Mouse (Mus musculus): ENCODE measurements around the gene Lgals12.

Lgals12 gene

DNA sequence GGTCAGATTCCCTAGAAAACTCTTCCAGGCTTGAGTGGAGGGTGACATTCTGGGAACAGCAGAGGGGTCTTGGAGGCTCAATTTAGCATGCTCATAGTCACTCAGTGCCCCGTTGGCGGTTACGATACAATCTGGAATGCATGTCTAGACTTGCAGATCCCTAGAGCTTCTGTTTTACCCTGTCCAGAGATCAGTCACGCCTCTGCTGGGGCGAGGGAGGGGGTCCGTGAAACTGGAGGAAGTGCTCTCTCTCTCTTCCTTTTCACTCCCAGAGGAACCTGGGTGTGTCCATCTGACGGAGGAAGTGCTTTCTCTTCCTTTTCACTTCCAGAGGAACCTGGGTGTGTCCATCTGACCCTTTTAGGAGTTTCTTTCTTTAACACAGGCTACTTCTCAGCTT is 23.9 kb downstream of the Lgals12 start:
- DNase-seq: peak; percentile 29

DNA sequence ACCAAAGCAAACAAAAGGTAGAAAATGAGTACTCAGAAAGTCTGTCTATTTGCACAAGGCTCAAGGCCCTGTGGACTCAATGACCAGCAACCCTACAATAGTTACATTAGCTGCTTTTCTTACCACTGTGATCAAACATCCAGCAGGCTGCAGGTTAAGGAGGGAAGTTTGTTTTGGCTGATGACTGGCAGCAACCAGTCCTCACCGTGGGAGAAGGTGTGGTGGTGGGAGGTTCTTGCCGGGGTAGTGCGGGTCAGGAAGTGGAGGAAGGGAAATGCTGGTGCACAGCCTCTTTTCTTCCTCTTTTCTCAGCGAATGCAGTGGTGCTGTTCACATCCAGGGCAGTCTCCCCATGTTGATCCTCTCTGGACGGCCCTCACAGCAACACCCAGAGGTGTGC is 26.0 kb downstream of the Lgals12 start:
- no peak for DNase-seq

DNA sequence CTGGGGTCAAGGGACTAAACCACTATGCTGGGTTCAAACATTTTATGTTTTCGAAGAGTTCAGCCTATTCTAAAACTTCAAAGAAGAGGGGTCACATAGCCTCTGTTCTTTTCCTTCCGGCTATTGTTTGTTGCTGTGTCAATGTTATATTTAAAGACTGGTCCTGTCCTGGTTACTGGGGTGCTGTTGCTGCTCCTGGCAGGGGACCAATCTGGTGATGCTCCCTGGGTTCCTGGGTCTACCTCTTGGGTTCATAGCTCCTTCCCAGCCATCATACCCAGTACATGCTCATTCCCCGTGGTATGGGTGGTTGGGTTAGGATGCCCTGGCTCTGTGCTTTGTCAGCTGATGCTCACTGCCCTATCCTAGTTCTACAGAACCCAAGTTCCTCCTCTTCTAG is 29.3 kb downstream of the Lgals12 start:
- DNase-seq: no peak

DNA sequence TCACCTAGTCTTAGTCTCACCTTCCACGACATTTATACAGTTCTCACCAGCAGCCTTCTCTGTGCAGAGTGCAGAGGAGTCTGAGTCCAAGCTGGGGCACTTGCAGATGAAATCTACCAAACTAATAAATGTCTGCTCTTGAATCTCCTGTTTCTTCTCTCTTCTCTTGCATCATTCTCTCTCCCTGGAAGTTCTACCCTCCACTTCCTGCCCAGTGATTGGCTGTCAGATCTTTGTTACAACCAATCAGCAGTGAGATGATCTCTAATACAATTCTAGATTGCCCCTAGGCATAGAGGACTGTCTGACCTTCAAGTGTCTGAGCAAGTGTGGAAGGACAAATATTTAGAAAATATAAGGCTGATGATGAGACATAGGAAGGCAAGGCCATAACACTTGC is 30.8 kb downstream of the Lgals12 start:
- DNase-seq: no peak

DNA sequence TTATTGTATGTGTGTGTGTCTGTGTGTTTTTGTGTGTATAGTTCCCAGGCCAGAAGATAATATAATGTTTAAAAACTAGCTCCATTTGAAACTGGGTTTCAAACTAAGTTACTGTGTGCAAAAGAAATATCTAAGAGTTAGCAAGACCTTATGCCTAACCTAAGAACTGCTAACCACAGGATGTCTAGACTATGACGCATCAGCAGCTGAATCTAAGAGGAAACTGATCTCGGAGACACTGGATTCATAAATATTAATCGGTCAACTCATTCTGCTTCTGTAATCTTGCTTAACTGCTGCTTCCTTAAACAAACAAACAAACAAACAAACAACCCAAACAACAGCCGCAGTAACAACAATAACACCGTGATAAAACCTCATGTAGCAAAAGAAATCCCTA is 37.3 kb downstream of the Lgals12 start:
- no peak for DNase-seq

DNA sequence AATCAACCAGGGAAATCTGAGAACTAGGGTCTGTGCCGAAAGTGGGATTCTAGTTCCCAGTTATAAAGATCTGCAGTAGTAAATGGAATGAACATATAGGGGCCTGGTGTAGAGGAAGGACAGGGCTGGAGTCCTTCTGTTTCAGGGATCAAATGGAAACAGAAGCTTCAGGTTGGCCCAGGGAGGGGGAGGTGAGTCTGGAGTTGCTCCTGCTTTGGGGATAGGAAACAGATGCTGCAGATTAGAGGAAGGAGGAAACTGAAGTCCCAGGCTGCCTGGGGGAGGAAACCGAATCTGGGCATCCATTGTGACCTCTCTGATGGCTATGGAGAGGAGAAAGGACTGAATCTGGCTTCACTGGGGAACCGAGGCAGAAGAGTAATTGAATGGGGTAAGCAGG is 38.6 kb downstream of the Lgals12 start:
- DNase-seq: peak; percentile 17

DNA sequence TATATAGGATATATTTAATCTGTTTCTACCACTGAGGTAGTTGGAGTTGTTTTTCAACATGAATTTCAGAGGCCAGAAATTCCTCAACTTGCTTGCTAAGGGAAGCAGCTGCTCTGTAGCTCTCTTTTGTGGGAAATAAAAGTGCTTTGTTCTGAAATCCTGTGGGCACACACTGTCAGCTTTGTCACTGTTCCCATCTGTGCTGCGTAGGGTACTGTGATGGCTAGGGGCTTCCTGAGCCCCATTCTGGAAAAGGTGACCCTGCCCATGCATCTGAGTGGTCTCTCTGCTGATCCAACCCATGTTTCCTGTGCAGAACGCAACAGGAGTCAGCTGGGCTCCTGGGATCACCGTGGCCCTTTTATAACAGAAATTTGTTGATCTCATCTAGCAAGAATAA is 40.2 kb downstream of the Lgals12 start:
- DNase-seq: no peak

- DNase-seq: no peak
These were observed 42.5 kb downstream of the Lgals12 start for GRCm38 (mm10) chr19:7564457-7564856.

- DNase-seq: no peak
These were observed 43.3 kb downstream of the Lgals12 start for GRCm38 (mm10) chr19:7563676-7564075.

- DNase-seq: no peak
These were observed 44.3 kb downstream of the Lgals12 start for GRCm38 (mm10) chr19:7562601-7563129.

DNA sequence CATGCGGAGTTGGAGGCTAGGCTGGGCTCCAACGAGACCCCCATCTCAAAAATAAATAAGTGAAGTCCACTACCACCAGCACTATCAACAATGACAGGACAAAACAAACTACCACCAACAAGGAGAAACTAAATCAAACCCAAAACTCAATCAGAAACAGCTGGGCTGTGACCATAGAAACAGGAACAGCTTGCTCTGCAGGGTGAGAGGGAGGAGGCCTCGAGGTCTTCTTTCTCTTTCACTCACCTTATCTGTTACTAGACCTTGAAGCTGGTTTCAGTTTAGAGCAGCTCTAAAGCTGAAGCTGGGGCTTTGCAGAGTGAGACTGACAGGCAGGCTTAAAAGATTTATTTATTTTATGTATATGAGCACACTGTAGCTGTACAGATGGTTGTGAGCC is 45.5 kb downstream of the Lgals12 start:
- DNase-seq: no peak

DNA sequence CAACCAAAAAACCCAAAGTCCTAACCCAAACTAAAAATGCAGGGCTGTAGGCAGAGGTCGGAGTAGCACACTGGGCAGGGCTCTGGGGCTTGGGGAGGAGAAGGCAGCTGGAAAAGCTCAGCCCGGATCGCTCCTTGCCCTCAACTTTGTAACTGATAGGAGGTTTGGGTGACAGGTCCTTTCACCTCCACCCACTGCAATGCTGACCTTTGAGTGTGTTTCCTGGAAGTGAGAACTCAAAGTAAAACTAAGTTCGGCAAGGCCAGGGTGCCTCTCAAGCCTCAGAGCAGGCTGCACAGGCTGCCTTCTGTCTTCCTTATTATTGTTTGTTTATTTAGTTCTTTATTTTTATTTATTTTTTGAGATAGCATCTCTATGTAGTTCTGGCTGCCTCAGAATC is 47.0 kb downstream of the Lgals12 start:
- no peak for DNase-seq

DNA sequence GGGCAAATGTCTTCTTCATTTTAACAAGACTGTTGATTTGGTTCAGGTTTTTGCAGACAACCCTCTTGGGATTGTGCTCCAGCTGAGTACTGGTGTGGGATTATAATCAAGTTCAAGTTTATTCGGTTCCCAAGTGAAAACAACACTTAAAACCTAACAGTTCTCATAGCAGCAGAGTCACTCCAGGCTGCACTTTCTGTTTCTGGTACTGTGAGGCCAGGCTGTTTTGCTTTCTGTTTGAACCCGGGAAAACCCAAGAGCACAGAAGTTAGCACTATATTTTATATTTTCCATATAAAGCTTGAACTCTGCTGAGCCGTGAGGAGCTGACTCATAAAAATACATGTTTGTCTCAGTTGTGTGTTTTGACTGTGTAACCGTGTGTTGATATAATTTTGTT is 48.3 kb downstream of the Lgals12 start:
- DNase-seq: no peak

GRCm38 (mm10) chr19:7557844-7558243 is 49.1 kb downstream of the Lgals12 start:
- DNase-seq: no peak

GRCm38 (mm10) chr19:7557328-7557822 is 49.6 kb downstream of the Lgals12 start, which contains the start of gene Pla2g16:
Gene Pla2g16, plus strand, starts transcription at chr19:7557459.
- DNase-seq: peak; percentile 81

DNA sequence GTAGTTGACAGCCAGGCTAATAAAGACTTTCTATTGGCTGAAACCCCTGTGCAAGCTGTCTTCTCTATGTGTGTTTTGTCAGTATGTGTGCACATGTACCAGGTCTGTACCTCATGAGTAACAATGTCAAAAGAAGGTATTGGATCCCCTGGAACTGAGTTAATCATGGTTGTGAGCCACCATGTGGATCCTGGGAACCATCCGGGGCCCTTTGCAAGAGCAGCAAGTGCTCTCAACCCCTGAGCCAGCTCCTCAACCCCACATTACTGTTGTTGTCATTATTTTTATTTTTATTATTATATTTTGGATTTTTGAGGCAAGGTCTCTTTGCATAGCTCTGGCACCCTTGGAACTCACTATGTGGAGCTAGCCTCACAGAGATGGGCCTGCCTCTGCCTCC is 50.4 kb downstream of the Lgals12 start:
- no peak for DNase-seq

DNA sequence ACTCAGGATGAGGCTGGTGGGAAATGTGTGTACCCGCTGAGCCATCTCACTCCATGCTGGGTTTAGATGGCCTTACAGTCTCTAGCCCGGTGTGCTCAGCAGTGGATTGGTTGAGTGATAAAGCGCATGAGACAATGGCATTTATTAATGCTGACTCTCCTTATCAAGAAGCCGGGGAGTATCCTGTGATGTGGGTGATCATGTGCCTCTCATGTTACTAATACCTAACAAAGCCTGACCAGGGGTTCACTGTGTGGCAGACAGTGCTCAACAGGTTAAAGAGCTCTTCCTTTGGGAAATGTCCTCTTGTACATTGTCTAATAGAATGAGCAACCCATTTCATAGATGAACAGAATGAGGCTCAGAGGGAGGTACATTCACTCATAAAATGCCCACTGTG is 52.1 kb downstream of the Lgals12 start:
- no peak for DNase-seq

- no peak for DNase-seq
These were observed 53.6 kb downstream of the Lgals12 start for GRCm38 (mm10) chr19:7553441-7553840.

DNA sequence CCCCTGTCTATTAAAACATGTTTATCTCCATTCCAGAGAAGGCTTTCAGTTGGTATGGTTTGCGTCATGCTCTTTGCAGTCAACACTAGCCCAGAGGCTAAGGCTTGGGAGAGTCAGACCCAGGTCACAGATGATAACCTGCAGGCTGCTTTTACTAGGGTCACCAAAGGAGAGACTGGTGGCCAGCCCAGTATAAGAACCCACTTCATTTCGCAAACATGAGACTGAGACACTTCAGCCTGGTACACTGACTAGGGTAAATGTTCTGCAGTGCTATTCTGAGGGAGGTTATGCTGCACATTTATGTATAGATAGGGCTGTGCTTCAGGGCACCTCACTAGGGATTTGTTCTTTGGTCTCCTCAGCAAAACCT is 54.7 kb downstream of the Lgals12 start:
- no peak for DNase-seq

- no peak for DNase-seq
These were observed 55.3 kb downstream of the Lgals12 start for GRCm38 (mm10) chr19:7551550-7552300.

DNA sequence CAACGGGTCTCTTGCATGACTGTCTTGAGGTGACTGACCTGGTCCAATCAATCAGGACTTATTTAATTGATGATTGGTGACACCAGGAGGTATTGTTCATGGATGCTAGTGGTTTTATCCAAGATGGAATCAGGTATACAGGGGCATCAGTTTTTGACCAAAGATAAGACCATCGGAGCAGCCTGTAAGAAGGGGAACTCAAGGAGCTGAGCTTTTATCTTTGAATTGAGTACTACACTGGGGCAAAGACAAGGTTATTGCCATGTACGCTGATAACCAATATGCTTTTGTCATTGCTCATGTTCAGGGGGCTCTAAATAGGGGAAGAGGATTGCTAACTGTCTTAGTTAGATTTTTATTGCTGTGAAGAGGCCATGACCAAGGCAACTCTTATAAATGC is 58.1 kb downstream of the Lgals12 start:
- no peak for DNase-seq

Data from kidney, postnatal 14 days (tissue).